Mouse (Mus musculus) liver, adult (tissue): ENCODE results near the gene Gadd45a.

ENCODE experiments used
- GATA4 ChIP-seq: IDR thresholded peaks from 2 replicates; pipeline ENCODE4 v1.6.1; 2014; ENCODE audit warnings: mild to moderate bottlenecking, low read length; ENCODE audit not compliant: insufficient replicate concordance

Gadd45a gene

GRCm38 (mm10) chr6:67057574-67057973 is 20.3 kb upstream of the Gadd45a start:
- TF ChIP-seq GATA4: no peak

GRCm38 (mm10) chr6:67056889-67057564 is 19.8 kb upstream of the Gadd45a start:
- no peak for TF ChIP-seq GATA4

GRCm38 (mm10) chr6:67056108-67056888 is 19.0 kb upstream of the Gadd45a start:
- no peak for TF ChIP-seq GATA4

- no peak for TF ChIP-seq GATA4
These were observed 12.8 kb upstream of the Gadd45a start for GRCm38 (mm10) chr6:67050063-67050462.

- TF ChIP-seq GATA4: no peak
These were observed 12.4 kb upstream of the Gadd45a start for GRCm38 (mm10) chr6:67049695-67050038.

- no peak for TF ChIP-seq GATA4
These were observed 11.8 kb upstream of the Gadd45a start for GRCm38 (mm10) chr6:67048880-67049694.

- no peak for TF ChIP-seq GATA4
These were observed 10.9 kb upstream of the Gadd45a start for GRCm38 (mm10) chr6:67048052-67048691.

- no peak for TF ChIP-seq GATA4
These were observed 9.7 kb upstream of the Gadd45a start for GRCm38 (mm10) chr6:67046937-67047336.

GRCm38 (mm10) chr6:67045424-67045823 is 8.2 kb upstream of the Gadd45a start:
- no peak for TF ChIP-seq GATA4

- TF ChIP-seq GATA4: no peak
These were observed 3.7 kb upstream of the Gadd45a start for GRCm38 (mm10) chr6:67040904-67041410.

- TF ChIP-seq GATA4: no peak
These were observed 1.7 kb upstream of the Gadd45a start for GRCm38 (mm10) chr6:67038964-67039363.

- TF ChIP-seq GATA4: peak; percentile 84; the same call in 1 of the 2 replicates
These were observed 873 bp downstream of the Gadd45a start for GRCm38 (mm10) chr6:67036356-67036811.

- no peak; the same call in 1 of the 2 replicates for TF ChIP-seq GATA4
These were observed 1.6 kb downstream of the Gadd45a start for GRCm38 (mm10) chr6:67035388-67036299.
